Mouse (Mus musculus): Measurements from ENCODE around the gene Chrnb4. TPM values are rescaled to one million over a fixed set of nuclear protein-coding genes. Genes with fewer than 3 reads are reported as not detected.

Chrnb4 gene
- polyA plus RNA-seq, 1 experiment from 2014 or later, result 0.68 TPM

DNA sequence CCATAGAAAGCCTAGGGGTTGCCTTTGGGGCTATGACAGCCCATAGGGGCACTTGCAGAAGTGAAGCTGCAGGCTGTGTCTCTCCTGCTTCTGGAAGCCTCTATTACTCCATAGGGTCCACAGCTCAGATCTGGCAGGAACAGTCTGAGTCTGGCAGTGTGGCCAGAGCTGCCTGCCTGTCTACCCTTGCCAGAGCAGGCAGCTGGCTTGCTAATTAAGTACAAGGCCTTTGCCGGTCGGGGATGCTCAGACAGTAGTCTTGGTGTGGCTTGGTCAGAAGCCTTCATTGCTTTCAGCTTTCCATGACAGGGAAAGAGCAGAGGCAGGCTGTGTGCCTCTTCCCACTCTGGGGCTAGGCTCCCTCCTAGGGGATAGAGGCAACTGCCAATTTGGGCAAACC, 7.2 kb downstream of the Chrnb4 start:
- Histone ChIP-seq H3K4me2 (ENCODE audit: low read length) (no peak overlapping the region), H3K4me1 (ENCODE audit: control insufficient read depth in 2 of 2, insufficient read depth in 2 of 2, low read length in 2 of 2) (peaks cover 0 to 2% of the 10 kb centered on the region in 2 experiments; a peak in 1 of 4 replicates), H3K27ac (replicated peaks in 1 of 2; ENCODE audit: control insufficient read depth in 1 of 2, insufficient read depth in 1 of 2, low read depth in 2 of 2, low read length in 2 of 2) (no peak overlapping the region), H3K9me3 (ENCODE audit: control insufficient read depth, low read length) (no peaks in the 10 kb centered on the region), H3K36me3 (ENCODE audit: control insufficient read depth, insufficient read depth, low read length) (no peaks in the 10 kb centered on the region), H3K9ac (ENCODE audit: low read length) (no peak overlapping the region), H3K4me3 (ENCODE audit: control insufficient read depth in 1 of 2, insufficient read depth in 1 of 2, low read depth in 1 of 2, low read length in 2 of 2) (no peak overlapping the region), H3K27me3 (ENCODE audit: control insufficient read depth, insufficient read depth, low read length) (no peaks in the 10 kb centered on the region; the same call in 1 of the 2 replicates)
- WGBS, result 71% methylated on average over 2 of the region's 2 CpGs
- no peak for ATAC-seq (ENCODE audit: insufficient number of reproducible peaks, insufficient read depth, low FRiP score, low read depth)

DNA sequence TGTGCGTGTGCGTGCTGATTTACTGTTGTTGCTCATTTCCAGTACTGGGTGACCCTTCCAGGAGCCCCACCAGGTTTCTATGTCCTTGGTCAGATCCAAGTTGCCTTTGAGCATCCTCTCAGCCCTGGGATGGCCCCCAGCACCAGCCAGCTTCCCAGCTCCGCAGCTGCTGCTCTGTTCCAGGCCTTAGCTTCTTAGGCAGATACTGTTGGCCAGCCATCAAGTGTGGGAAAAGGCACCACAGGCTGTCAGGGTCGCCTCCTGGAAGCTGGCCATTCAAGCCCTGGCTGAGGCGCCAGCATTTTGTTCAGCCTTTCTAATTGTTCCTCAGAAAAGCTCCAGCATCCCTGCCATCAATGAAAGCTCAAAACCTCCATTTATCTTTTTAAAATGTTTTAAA, 8.6 kb downstream of the Chrnb4 start:
- Histone ChIP-seq H3K27ac (replicated peaks in 1 of 2; ENCODE audit: control insufficient read depth in 1 of 2, insufficient read depth in 1 of 2, low read depth in 2 of 2, low read length in 2 of 2) (no peak overlapping the region), H3K9me3 (ENCODE audit: control insufficient read depth, low read length) (no peaks in the 10 kb centered on the region), H3K36me3 (ENCODE audit: control insufficient read depth, insufficient read depth, low read length) (no peaks in the 10 kb centered on the region), H3K4me2 (ENCODE audit: low read length) (no peak overlapping the region), H3K27me3 (ENCODE audit: control insufficient read depth, insufficient read depth, low read length) (no peaks in the 10 kb centered on the region; the same call in 1 of the 2 replicates), H3K9ac (ENCODE audit: low read length) (no peak overlapping the region), H3K4me1 (ENCODE audit: control insufficient read depth in 2 of 2, insufficient read depth in 2 of 2, low read length in 2 of 2) (peaks cover 0 to 2% of the 10 kb centered on the region in 2 experiments; a peak in 1 of 4 replicates), H3K4me3 (ENCODE audit: control insufficient read depth in 1 of 2, insufficient read depth in 1 of 2, low read depth in 1 of 2, low read length in 2 of 2) (no peak overlapping the region)
- 63% methylated on average over 5 of the region's 5 CpGs for WGBS
- ATAC-seq (ENCODE audit: insufficient number of reproducible peaks, insufficient read depth, low FRiP score, low read depth), result no peak

GRCm38 (mm10) chr9:55038948-55039347, 9.6 kb downstream of the Chrnb4 start:
- ATAC-seq (ENCODE audit: insufficient number of reproducible peaks, insufficient read depth, low FRiP score, low read depth), result no peak
- Histone ChIP-seq H3K27me3 (ENCODE audit: control insufficient read depth, insufficient read depth, low read length) (no peaks in the 10 kb centered on the region), H3K27ac (replicated peaks in 1 of 2; ENCODE audit: control insufficient read depth in 1 of 2, insufficient read depth in 1 of 2, low read depth in 2 of 2, low read length in 2 of 2) (no peak overlapping the region)

DNA sequence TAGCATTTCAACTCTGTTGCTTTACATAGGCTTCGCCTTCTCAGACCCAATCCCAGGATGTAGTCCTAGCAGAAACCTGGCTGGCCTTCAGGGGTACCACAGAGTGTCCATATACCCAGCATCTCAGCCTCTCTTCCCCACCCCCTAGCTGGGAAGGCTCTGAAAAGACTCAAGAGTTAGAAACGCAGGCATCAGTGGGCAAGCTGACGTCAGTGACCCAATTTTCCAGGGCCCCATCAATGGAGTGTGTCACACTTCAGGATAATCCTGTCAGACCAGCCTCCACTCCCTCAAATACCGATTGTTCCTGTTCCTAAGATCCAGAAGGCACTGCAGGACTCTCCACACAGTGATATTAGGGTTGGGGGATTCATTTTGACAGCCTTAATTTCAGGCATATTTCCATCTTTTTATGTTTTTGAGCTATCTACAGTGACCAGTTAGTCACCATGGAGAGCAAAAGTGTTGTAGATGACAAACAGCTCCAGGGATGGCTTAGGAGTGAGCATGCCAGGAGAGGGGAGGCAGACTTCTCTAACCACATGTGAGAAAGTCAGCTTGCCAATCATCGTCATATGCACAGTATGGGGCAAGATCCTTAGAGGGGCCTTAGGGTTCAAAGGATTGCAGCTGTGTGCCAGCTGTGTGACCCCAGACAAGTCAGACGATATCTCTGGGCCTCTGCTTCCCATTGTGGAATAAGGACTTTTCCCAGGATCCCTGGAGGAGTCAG, 17.0 kb downstream of the Chrnb4 start:
- Histone ChIP-seq H3K4me2 (ENCODE audit: low read length) (no peak overlapping the region), H3K36me3 (ENCODE audit: control insufficient read depth, insufficient read depth, low read length) (no peaks in the 10 kb centered on the region), H3K27me3 (ENCODE audit: control insufficient read depth, insufficient read depth, low read length) (peaks cover 18% of the 10 kb centered on the region), H3K9ac (ENCODE audit: low read length) (no peak overlapping the region), H3K4me1 (ENCODE audit: control insufficient read depth in 2 of 2, insufficient read depth in 2 of 2, low read length in 2 of 2) (0 out of 4 replicates have a peak, but pooled peaks cover 0 to under 1% of the 10 kb centered on the region in 2 experiments), H3K4me3 (ENCODE audit: control insufficient read depth in 1 of 2, insufficient read depth in 1 of 2, low read depth in 1 of 2, low read length in 2 of 2) (no peak overlapping the region), H3K27ac (replicated peaks in 1 of 2; ENCODE audit: control insufficient read depth in 1 of 2, insufficient read depth in 1 of 2, low read depth in 2 of 2, low read length in 2 of 2) (no peak overlapping the region), H3K9me3 (ENCODE audit: control insufficient read depth, low read length) (no peaks in the 10 kb centered on the region)
- ATAC-seq (ENCODE audit: insufficient number of reproducible peaks, insufficient read depth, low FRiP score, low read depth), result no peak
- 46% methylated on average over 6 of the region's 6 CpGs for WGBS

More at GRCm38 (mm10) chr9:55038948-55039347, 9.6 kb downstream of the Chrnb4 start:
- Histone ChIP-seq H3K4me2 (ENCODE audit: low read length) (no peak overlapping the region), H3K9ac (ENCODE audit: low read length) (no peak overlapping the region), H3K36me3 (ENCODE audit: control insufficient read depth, insufficient read depth, low read length) (no peaks in the 10 kb centered on the region), H3K9me3 (ENCODE audit: control insufficient read depth, low read length) (no peaks in the 10 kb centered on the region), H3K4me3 (ENCODE audit: control insufficient read depth in 1 of 2, insufficient read depth in 1 of 2, low read depth in 1 of 2, low read length in 2 of 2) (no peak overlapping the region), H3K4me1 (ENCODE audit: control insufficient read depth in 2 of 2, insufficient read depth in 2 of 2, low read length in 2 of 2) (no peaks in the 10 kb centered on the region)
- 68% methylated on average over 8 of the region's 8 CpGs for WGBS

GRCm38 (mm10) chr9:55026275-55026663, 22.3 kb downstream of the Chrnb4 start, which contains the start of gene Chrna3:
TSS of gene Chrna3 (minus strand) at chr9:55026562.
- 1% methylated on average over 39 of the region's 39 CpGs for WGBS
- H3K9ac ChIP-seq (ENCODE audit: low read length), result no peak within 1 kb of the TSS
- H3K4me1 ChIP-seq (ENCODE audit: control insufficient read depth in 2 of 2, insufficient read depth in 2 of 2, low read length in 2 of 2), result peaks cover 4 to 8% of the 10 kb centered on the region in 2 experiments; a peak in 3 of 4 replicates
- peak within 1 kb of the TSS; percentile 53 for H3K4me2 ChIP-seq (ENCODE audit: low read length)
- H3K27me3 ChIP-seq (ENCODE audit: control insufficient read depth, insufficient read depth, low read length), result peaks cover 48% of the 10 kb centered on the region
- H3K36me3 ChIP-seq (ENCODE audit: control insufficient read depth, insufficient read depth, low read length), result no peaks in the 10 kb centered on the region
- H3K27ac ChIP-seq (replicated peaks in 1 of 2; ENCODE audit: control insufficient read depth in 1 of 2, insufficient read depth in 1 of 2, low read depth in 2 of 2, low read length in 2 of 2), result no peak within 1 kb of the TSS
- H3K9me3 ChIP-seq (ENCODE audit: control insufficient read depth, low read length), result no peaks in the 10 kb centered on the region
- ATAC-seq (ENCODE audit: insufficient number of reproducible peaks, insufficient read depth, low FRiP score, low read depth), result peak; percentile 50; the same call in 1 of the 2 replicates
- H3K4me3 ChIP-seq (ENCODE audit: control insufficient read depth in 1 of 2, insufficient read depth in 1 of 2, low read depth in 1 of 2, low read length in 2 of 2), result peak within 1 kb of the TSS; percentile 26 to 29

GRCm38 (mm10) chr9:55025534-55026274, 22.9 kb downstream of the Chrnb4 start:
- H3K36me3 ChIP-seq (ENCODE audit: control insufficient read depth, insufficient read depth, low read length), result no peaks in the 10 kb centered on the region
- H3K9me3 ChIP-seq (ENCODE audit: control insufficient read depth, low read length), result no peaks in the 10 kb centered on the region
- peaks cover 46% of the 10 kb centered on the region for H3K27me3 ChIP-seq (ENCODE audit: control insufficient read depth, insufficient read depth, low read length)
- H3K4me1 ChIP-seq (ENCODE audit: control insufficient read depth in 2 of 2, insufficient read depth in 2 of 2, low read length in 2 of 2), result peaks cover 4 to 8% of the 10 kb centered on the region in 2 experiments; a peak in 3 of 4 replicates
- H3K4me3 ChIP-seq (ENCODE audit: control insufficient read depth in 1 of 2, insufficient read depth in 1 of 2, low read depth in 1 of 2, low read length in 2 of 2), result peak overlapping the region in 1 of 2 experiments; percentile 29; a peak in 2 of 4 replicates
- 13% methylated on average over 38 of the region's 38 CpGs for WGBS
- H3K4me2 ChIP-seq (ENCODE audit: low read length), result peak overlapping the region; percentile 53
- H3K9ac ChIP-seq (ENCODE audit: low read length), result no peak overlapping the region
- ATAC-seq (ENCODE audit: insufficient number of reproducible peaks, insufficient read depth, low FRiP score, low read depth), result no peak
- H3K27ac ChIP-seq (replicated peaks in 1 of 2; ENCODE audit: control insufficient read depth in 1 of 2, insufficient read depth in 1 of 2, low read depth in 2 of 2, low read length in 2 of 2), result no peak overlapping the region

- WGBS, result 23% methylated on average over 13 of the region's 13 CpGs
- no peak for ATAC-seq (ENCODE audit: insufficient number of reproducible peaks, insufficient read depth, low FRiP score, low read depth)
- no peak overlapping the region for H3K4me2 ChIP-seq (ENCODE audit: low read length)
- H3K27ac ChIP-seq (replicated peaks in 1 of 2; ENCODE audit: control insufficient read depth in 1 of 2, insufficient read depth in 1 of 2, low read depth in 2 of 2, low read length in 2 of 2), result no peak overlapping the region
- peaks cover 44% of the 10 kb centered on the region for H3K27me3 ChIP-seq (ENCODE audit: control insufficient read depth, insufficient read depth, low read length)
- H3K4me1 ChIP-seq (ENCODE audit: control insufficient read depth in 2 of 2, insufficient read depth in 2 of 2, low read length in 2 of 2), result peaks cover 4 to 8% of the 10 kb centered on the region in 2 experiments; a peak in 3 of 4 replicates
- no peaks in the 10 kb centered on the region for H3K9me3 ChIP-seq (ENCODE audit: control insufficient read depth, low read length)
- no peak overlapping the region for H3K9ac ChIP-seq (ENCODE audit: low read length)
- H3K4me3 ChIP-seq (ENCODE audit: control insufficient read depth in 1 of 2, insufficient read depth in 1 of 2, low read depth in 1 of 2, low read length in 2 of 2), result no peak overlapping the region
- H3K36me3 ChIP-seq (ENCODE audit: control insufficient read depth, insufficient read depth, low read length), result no peaks in the 10 kb centered on the region
Measured at GRCm38 (mm10) chr9:55023902-55024583, 24.5 kb downstream of the Chrnb4 start.
